Mouse (Mus musculus) limb, embryonic 13.5 days (tissue): ENCODE data around the gene Arap1. TPM values are rescaled to one million over a fixed set of nuclear protein-coding genes. Genes with fewer than 3 reads are reported as not detected.

Experiments used
- ATAC-seq: fragments of 200-750 bp; cut with Nextera tagmentation; 2 replicates; pipeline ENCODE4 v1.8.0; 2017; ENCODE audit warnings: low read depth, moderate number of reproducible peaks, moderate TSS enrichment; ENCODE audit not compliant: low FRiP score
- H3K27ac ChIP-seq: fragments of 300-500 bp; sonication (generic); 2 replicates; pipeline ENCODE4 v1.5.1; 2015; ENCODE audit warnings: inconsistent platforms, mild to moderate bottlenecking, moderate library complexity
- H3K27me3 ChIP-seq: fragments of 300-500 bp; sonication (generic); 2 replicates; pipeline ENCODE4 v1.6.1; 2015; ENCODE audit warnings: mild to moderate bottlenecking, inconsistent platforms
- H3K36me3 ChIP-seq: fragments of 300-500 bp; sonication (generic); 2 replicates; pipeline ENCODE4 v1.6.1; 2015; ENCODE audit warnings: inconsistent platforms, mild to moderate bottlenecking, moderate library complexity
- H3K4me1 ChIP-seq: fragments of 300-500 bp; sonication (generic); 2 replicates; pipeline ENCODE4 v1.6.1; 2015; ENCODE audit warnings: inconsistent platforms
- H3K4me2 ChIP-seq: fragments of 300-500 bp; sonication (generic); replicated peaks from 2 replicates; pipeline ENCODE4 v1.6.1; 2015; ENCODE audit warnings: inconsistent platforms, mild to moderate bottlenecking, moderate library complexity
- H3K4me3 ChIP-seq: fragments of 300-500 bp; sonication (generic); 2 replicates; pipeline ENCODE4 v1.5.1; 2015; ENCODE audit warnings: moderate library complexity, mild to moderate bottlenecking, inconsistent platforms
- H3K9ac ChIP-seq: fragments of 300-500 bp; sonication (generic); 2 replicates; pipeline ENCODE4 v1.6.1; 2015; ENCODE audit warnings: mild to moderate bottlenecking, inconsistent platforms
- H3K9me3 ChIP-seq: fragments of 300-500 bp; sonication (generic); 2 replicates; pipeline ENCODE4 v1.6.1; 2016; ENCODE audit warnings: inconsistent platforms
- WGBS: fragments of 180-500 bp; shearing (Covaris S2); methylation state at CpG from one replicate; pipeline ENCODE4 v1.1.7; 2015; 5-methylcytosine and 5-hydroxymethylcytosine counted together
- polyA plus RNA-seq: library from polyadenylated mRNA; unstranded; fragments of >200 nt; fragmentation: Nextera tagmentation; extraction: Ambion mirVana; gene quantifications from 2 replicates; pipeline ENCODE4 v1.2.1, GENCODE M21; 2015

The Arap1 gene
- polyA plus RNA-seq, 1 experiment from 2014 or later, result 45.6 TPM

DNA sequence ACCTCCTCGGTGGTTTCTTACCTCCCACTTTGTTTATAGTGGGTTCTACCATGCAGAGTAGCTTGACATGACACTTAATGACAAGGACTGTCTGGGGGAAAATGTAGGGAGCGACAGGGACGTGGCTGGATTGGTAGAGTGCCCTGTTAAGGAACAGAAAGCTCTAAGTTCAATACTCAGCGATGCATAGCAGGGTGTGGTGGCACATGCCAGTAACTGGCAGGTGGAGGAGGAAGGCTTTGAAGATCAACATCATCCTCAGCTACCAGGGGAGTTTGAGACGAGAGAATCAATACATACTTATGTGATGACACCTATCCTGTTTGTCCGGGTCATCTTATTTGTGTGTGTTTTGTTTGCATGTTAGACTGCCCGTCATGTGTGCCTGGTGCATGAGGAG, 21.8 kb downstream of the Arap1 start:
- H3K4me1 ChIP-seq, result peaks cover 6% of the 10 kb centered on the region
- ATAC-seq, result no peak
- no peak overlapping the region for H3K4me3 ChIP-seq
- 75% methylated on average over 7 of the region's 7 CpGs for WGBS
- no peak overlapping the region for H3K27ac ChIP-seq
- no peaks in the 10 kb centered on the region for H3K27me3 ChIP-seq
- H3K9me3 ChIP-seq, result no peaks in the 10 kb centered on the region
- H3K9ac ChIP-seq, result no peak overlapping the region
- no peaks in the 10 kb centered on the region for H3K36me3 ChIP-seq
- H3K4me2 ChIP-seq, result no peak overlapping the region

DNA sequence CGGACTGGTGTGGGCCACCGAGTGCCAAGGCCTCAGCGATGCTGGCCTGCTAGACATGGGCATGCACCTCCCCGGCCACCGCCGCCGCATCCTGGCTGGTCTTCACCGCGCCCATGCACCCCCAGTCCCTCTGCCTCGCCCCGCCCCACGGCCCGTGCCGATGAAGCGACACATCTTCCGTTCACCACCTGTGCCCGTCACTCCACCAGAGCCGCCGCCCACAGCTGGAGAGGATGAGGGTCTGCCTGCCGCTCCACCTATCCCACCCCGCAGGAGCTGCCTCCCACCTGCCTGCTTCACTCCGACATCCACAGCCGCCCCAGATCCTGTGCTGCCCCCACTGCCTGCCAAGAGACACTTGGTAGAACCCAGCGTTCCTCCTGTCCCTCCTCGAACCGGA, 25.2 kb downstream of the Arap1 start:
- H3K9me3 ChIP-seq, result no peaks in the 10 kb centered on the region
- peaks cover 22% of the 10 kb centered on the region for H3K4me1 ChIP-seq
- H3K4me2 ChIP-seq, result no peak overlapping the region
- H3K4me3 ChIP-seq, result no peak overlapping the region
- no peak overlapping the region for H3K27ac ChIP-seq
- 0 out of 2 replicates have a peak, but pooled peaks have one; percentile 16 for ATAC-seq
- 0 out of 2 replicates have a peak overlapping the region, but pooled peaks have one; percentile 8 for H3K9ac ChIP-seq
- H3K36me3 ChIP-seq, result no peaks in the 10 kb centered on the region
- whole genome bisulfite sequencing, result 70% methylated on average over 26 of the region's 26 CpGs
- no peaks in the 10 kb centered on the region for H3K27me3 ChIP-seq

DNA sequence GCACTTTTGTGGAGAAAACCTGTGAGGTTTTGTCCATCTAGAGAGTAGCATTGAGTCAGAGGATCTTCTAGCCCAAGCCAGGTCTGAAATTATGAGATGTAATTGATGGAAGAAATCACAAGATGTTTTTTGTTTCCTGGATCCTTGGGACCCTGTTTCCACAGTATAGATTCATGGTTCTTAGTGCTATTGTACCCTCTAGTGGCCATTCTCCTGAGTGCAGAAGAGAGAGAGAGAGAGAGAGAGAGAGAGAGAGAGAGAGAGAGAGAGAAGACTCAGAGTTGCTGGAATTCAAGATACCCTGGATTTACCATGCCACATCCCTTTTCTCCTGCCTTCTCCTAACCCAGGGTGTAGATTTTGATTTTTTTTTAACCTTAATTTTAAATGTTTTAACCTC, 26.3 kb downstream of the Arap1 start:
- H3K4me2 ChIP-seq, result no peak overlapping the region
- H3K36me3 ChIP-seq, result no peaks in the 10 kb centered on the region
- no peak overlapping the region for H3K4me3 ChIP-seq
- H3K27me3 ChIP-seq, result no peaks in the 10 kb centered on the region
- H3K9me3 ChIP-seq, result no peaks in the 10 kb centered on the region
- 0 out of 2 replicates have a peak overlapping the region, but pooled peaks have one; percentile 25 for H3K9ac ChIP-seq
- H3K4me1 ChIP-seq, result peaks cover 20% of the 10 kb centered on the region
- peak; percentile 29; the same call in 1 of the 2 replicates for ATAC-seq
- no peak overlapping the region for H3K27ac ChIP-seq

DNA sequence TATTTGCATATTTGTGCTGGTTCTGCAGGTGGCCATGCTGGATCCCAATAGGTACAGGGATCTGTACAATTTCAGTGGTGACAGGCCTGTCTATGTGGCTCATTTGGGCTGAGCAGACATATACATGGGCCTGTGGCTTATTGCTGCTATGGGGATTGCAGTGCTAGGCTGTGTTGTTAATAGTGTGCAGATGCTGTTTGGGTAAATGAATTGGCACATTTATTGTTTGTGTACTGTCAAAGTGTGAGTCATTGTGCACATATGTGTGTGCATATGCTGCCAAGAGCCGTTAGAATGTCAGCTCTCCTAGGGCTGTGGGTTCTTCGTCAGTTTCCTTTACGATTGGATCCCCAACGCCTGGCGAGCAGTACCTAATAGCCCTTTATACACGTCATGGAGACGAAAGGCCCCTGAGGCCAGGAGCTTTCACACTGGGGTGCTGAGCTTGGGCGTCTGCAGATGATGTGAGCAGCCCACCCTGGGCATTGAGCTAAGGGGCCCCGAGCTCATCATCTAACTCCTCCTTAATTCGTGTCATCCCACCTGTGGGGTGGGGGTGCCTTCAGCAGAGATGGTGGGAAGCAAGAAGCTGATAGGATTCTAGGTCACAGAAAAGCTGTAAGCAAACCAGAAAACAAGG, 29.0 kb downstream of the Arap1 start:
- Histone ChIP-seq H3K27me3 (no peaks in the 10 kb centered on the region), H3K4me3 (no peak overlapping the region), H3K9ac (no peak overlapping the region), H3K36me3 (no peaks in the 10 kb centered on the region), H3K4me1 (peaks cover 20% of the 10 kb centered on the region), H3K27ac (no peak overlapping the region; the same call in 1 of the 2 replicates), H3K4me2 (no peak overlapping the region), H3K9me3 (no peaks in the 10 kb centered on the region)
- ATAC-seq, result no peak
- WGBS, result 39% methylated on average over 10 of the region's 10 CpGs

DNA sequence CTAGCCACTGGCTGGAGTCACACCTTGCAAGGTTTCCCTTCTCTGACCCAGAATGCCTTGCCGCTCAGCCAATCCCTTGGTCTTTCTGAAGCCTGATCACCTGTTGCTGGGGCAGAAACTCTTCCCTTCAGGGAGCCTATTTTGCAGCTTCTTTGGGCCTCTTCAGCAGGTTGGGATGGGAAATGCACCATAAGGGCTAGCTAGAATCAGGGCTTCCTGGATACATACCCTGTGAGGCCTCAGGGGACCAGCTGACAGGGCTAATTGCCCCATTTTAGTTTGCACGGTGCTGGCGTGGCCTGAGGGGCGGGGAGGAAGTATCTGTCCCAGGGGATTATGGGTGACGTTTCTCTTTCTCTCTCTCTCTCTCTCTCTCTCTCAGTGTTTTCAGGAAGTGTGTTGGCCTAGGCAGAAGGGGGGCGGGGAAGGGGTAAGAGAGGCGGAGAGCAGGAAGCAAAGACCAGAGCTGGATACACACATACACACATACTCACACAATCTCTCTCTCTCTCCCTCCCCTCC, 29.9 kb downstream of the Arap1 start:
- H3K4me1 ChIP-seq, result peaks cover 20% of the 10 kb centered on the region
- no peaks in the 10 kb centered on the region for H3K9me3 ChIP-seq
- 15% methylated on average over 6 of the region's 7 CpGs for WGBS
- H3K27ac ChIP-seq, result 0 out of 2 replicates have a peak overlapping the region, but pooled peaks have one; percentile 55
- H3K4me2 ChIP-seq, result peak overlapping the region; percentile 48
- H3K4me3 ChIP-seq, result peak overlapping the region; percentile 12; the same call in 1 of the 2 replicates
- H3K9ac ChIP-seq, result 0 out of 2 replicates have a peak overlapping the region, but pooled peaks have one; percentile 39
- H3K36me3 ChIP-seq, result no peaks in the 10 kb centered on the region
- no peaks in the 10 kb centered on the region for H3K27me3 ChIP-seq
- peak; percentile 29 for ATAC-seq

DNA sequence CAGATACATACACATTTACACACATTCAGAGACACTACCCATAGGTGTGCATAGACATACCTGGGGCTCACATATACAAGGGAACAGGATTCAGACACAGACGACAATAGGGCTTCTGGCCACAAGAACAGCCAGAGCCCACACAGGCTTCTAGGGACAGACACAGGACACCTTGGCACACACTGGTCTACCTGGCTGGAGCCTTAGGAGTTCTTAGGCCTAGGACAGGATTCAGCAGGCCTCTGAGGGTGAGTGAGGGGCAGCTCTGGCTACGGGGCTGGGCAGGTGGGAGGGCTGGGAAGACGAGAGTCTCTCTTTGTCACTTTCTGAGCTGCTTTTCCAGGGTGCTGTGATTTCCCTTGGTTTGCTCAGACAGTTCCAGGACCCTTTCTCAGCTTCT, 30.4 kb downstream of the Arap1 start:
- no peaks in the 10 kb centered on the region for H3K36me3 ChIP-seq
- peak overlapping the region; percentile 48 for H3K4me2 ChIP-seq
- no peak overlapping the region; the same call in 1 of the 2 replicates for H3K4me3 ChIP-seq
- peaks cover 20% of the 10 kb centered on the region for H3K4me1 ChIP-seq
- WGBS, result 52% methylated on average over 3 of the region's 3 CpGs
- no peaks in the 10 kb centered on the region for H3K27me3 ChIP-seq
- peak overlapping the region; percentile 39; the same call in 1 of the 2 replicates for H3K9ac ChIP-seq
- H3K27ac ChIP-seq, result no peak overlapping the region
- H3K9me3 ChIP-seq, result no peaks in the 10 kb centered on the region
- no peak for ATAC-seq

DNA sequence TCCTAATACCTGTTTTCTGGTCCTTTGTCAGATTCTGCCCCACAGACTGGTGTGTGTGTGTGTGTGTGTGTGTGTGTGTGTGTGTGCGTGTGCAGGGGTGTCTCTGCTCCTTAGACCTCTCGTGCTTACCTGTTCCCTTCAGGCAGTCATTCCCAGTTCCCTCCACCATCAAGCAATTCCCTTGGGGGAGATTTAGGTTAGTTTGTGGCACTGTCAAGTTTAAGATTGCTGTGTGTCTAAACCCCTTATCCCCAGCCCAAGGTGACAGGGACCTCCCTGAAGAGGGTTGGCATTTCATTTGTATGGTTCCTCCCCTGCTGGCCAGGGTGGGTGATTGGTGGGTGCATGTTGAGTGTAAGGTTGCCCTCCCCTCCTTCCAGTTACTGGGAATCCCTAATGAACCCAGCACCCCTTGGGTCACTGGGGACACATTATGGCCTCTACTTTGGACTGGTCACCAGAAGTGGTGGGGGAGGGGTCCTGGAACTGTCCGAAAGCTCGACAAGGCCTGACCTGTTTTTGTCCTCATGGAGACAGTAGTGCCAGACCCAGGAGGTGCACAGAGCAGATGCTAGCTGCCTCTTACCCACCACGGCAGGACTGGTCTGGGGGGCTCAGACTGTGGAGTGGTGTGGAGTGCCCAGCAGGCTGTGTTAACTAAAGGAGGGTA, 31.1 kb downstream of the Arap1 start:
- Histone ChIP-seq H3K27ac (no peak overlapping the region), H3K4me1 (peaks cover 20% of the 10 kb centered on the region), H3K4me3 (no peak overlapping the region), H3K9me3 (no peaks in the 10 kb centered on the region), H3K9ac (no peak overlapping the region), H3K36me3 (no peaks in the 10 kb centered on the region), H3K4me2 (peak overlapping the region; percentile 48), H3K27me3 (no peaks in the 10 kb centered on the region)
- WGBS, result 63% methylated on average over 5 of the region's 5 CpGs
- no peak for ATAC-seq

DNA sequence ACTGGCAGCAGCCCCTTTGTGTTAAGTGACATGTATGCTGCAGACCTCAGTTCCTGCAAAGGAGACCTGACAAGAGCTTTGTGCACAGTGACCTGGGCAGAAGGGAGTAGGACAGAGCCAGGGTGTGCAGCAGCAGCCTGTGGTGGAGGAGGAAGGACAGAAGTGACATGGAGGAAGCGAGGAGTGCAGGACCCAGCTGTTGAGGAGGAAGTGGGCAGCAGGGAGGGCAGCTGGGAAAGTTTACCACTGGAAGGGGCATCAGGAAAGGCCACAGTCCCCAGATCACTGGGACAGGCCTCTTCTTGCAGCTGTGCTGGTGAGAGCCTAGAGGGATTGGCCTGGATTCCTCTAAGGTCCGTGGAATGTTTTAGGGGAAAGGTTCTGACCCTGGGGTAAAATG, 31.9 kb downstream of the Arap1 start:
- no peak for ATAC-seq
- H3K4me2 ChIP-seq, result no peak overlapping the region
- H3K27me3 ChIP-seq, result no peaks in the 10 kb centered on the region
- no peaks in the 10 kb centered on the region for H3K9me3 ChIP-seq
- WGBS, result 62% methylated on average over 2 of the region's 2 CpGs
- no peak overlapping the region for H3K4me3 ChIP-seq
- no peak overlapping the region for H3K9ac ChIP-seq
- H3K36me3 ChIP-seq, result no peaks in the 10 kb centered on the region
- peaks cover 21% of the 10 kb centered on the region for H3K4me1 ChIP-seq
- no peak overlapping the region for H3K27ac ChIP-seq

DNA sequence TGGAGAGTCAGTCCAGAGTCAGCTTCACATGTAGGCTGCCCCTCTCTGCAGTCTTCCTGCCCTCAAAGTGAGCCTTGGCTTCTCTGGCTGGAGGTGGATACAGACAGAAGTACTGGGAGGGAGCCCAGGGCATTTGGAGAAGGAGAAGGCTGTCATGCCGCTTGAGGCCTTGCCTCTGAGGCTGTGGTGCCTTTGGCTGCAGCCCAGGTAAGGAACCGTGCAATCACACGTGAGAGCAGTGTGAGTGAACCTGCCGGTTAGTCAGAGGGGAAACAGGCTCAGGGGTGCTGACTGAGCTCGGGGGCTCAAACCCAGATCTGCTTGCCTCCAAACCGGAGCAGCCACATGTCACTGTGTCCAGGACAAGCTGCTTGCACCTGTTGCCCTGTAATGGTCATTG, 33.6 kb downstream of the Arap1 start:
- no peaks in the 10 kb centered on the region for H3K27me3 ChIP-seq
- no peak overlapping the region for H3K9ac ChIP-seq
- no peaks in the 10 kb centered on the region for H3K36me3 ChIP-seq
- H3K4me2 ChIP-seq, result no peak overlapping the region
- H3K9me3 ChIP-seq, result no peaks in the 10 kb centered on the region
- ATAC-seq, result no peak
- no peak overlapping the region for H3K4me3 ChIP-seq
- peaks cover 36% of the 10 kb centered on the region for H3K4me1 ChIP-seq
- 78% methylated on average over 6 of the region's 6 CpGs for WGBS
- H3K27ac ChIP-seq, result no peak overlapping the region

DNA sequence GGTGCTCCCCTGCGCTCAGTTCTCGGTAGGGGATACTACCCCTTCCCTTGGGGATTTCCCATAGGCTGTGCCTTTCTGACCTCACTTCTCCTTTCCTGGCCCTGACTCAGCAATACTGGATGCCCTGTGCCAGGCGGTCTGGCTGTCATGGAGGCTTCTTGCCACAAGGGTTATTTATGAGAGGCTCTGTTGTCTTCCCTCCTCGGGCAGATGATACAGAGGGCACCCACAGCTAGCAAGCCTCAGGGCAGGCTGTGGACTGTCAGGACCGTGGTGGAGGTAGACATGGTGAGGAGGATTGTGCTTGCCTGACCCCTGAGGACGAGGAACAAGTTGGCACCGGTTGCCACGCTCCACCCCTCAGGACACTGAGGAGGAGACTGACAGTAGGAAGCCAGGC, 34.5 kb downstream of the Arap1 start:
- Histone ChIP-seq H3K4me1 (peaks cover 28% of the 10 kb centered on the region), H3K36me3 (no peaks in the 10 kb centered on the region), H3K9ac (no peak overlapping the region), H3K9me3 (no peaks in the 10 kb centered on the region), H3K27me3 (no peaks in the 10 kb centered on the region), H3K27ac (no peak overlapping the region), H3K4me3 (no peak overlapping the region), H3K4me2 (no peak overlapping the region)
- ATAC-seq, result no peak
- 63% methylated on average over 8 of the region's 8 CpGs for WGBS

DNA sequence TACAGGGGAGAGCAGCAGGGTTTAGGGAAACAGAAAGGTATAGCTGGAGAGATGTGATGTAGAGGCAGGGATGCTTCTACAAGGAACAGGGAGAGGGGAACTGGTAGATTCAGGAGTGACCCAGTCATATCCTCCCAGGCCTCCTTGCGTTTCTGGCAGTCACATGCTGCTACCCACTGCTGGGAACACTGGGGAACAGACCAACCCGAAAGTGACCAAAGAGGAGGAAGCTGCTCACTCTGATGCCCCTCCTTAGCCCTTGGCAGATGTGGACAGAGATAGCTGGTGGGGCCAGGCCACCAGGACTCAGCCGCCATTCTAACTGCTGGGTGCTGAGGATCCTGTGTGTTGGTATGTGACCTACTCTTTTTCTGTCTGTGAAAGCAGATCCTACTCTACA, 35.9 kb downstream of the Arap1 start:
- H3K4me1 ChIP-seq, result peaks cover 17% of the 10 kb centered on the region
- H3K9me3 ChIP-seq, result no peaks in the 10 kb centered on the region
- no peak for ATAC-seq
- H3K9ac ChIP-seq, result no peak overlapping the region
- H3K4me2 ChIP-seq, result no peak overlapping the region
- H3K27me3 ChIP-seq, result no peaks in the 10 kb centered on the region
- WGBS, result 63% methylated on average over 3 of the region's 3 CpGs
- no peaks in the 10 kb centered on the region for H3K36me3 ChIP-seq
- H3K27ac ChIP-seq, result no peak overlapping the region
- H3K4me3 ChIP-seq, result no peak overlapping the region

DNA sequence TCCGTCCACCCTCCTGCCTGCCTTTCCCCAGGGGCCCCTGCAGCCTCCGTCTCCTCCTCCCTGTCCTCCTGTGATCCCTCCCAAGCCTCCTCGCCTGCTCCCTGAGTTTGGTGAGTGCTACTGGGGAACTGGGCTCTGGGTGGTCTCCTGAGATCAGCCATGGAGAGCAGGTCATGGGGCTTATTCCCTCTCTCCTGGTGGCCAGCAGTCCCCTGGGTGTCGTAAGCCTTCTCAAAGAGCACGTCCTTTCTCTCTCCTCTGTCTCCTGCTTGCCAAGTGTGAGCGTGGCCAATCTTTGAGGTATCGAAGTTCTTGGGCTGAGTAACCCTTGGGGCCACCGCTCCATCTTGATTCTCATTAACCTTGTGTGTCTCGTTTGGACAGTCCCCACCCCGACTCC, 37.1 kb downstream of the Arap1 start:
- Histone ChIP-seq H3K36me3 (0 out of 2 replicates have a peak, but pooled peaks cover 4% of the 10 kb centered on the region), H3K4me1 (peaks cover 17% of the 10 kb centered on the region), H3K27me3 (no peaks in the 10 kb centered on the region), H3K4me3 (no peak overlapping the region), H3K27ac (no peak overlapping the region), H3K4me2 (no peak overlapping the region), H3K9me3 (no peaks in the 10 kb centered on the region), H3K9ac (no peak overlapping the region)
- WGBS, result 64% methylated on average over 10 of the region's 10 CpGs
- ATAC-seq, result no peak
